Mouse (Mus musculus) hindbrain, embryonic 15.5 days (tissue): Measurements from ENCODE around the gene Tpk1. TPM values are rescaled to one million over a fixed set of nuclear protein-coding genes. Genes with fewer than 3 reads are reported as not detected.
A peak's percentile ranks its signal among the peaks of the same experiment; 100 is the strongest.

Experiments used
- ATAC-seq: fragments of 200-750 bp; cut with Nextera tagmentation; 2 replicates; pipeline ENCODE4 v1.8.0; 2017; ENCODE audit warnings: low read depth, moderate number of reproducible peaks, moderate TSS enrichment; ENCODE audit not compliant: low FRiP score
- H3K27ac ChIP-seq: fragments of 300-500 bp; sonication (generic); replicated peaks from 2 replicates; pipeline ENCODE4 v1.5.1; 2015; ENCODE audit warnings: mild to moderate bottlenecking, inconsistent platforms
- H3K27me3 ChIP-seq: fragments of 300-500 bp; sonication (generic); 2 replicates; pipeline ENCODE4 v1.6.1; 2015; ENCODE audit warnings: control low read depth, inconsistent platforms
- H3K36me3 ChIP-seq: fragments of 300-500 bp; sonication (generic); 2 replicates; pipeline ENCODE4 v1.6.1; 2015; ENCODE audit warnings: control low read depth, inconsistent platforms
- H3K4me1 ChIP-seq: fragments of 300-500 bp; sonication (generic); replicated peaks from 2 replicates; pipeline ENCODE4 v1.6.1; 2015; ENCODE audit warnings: control low read depth, inconsistent platforms
- H3K4me2 ChIP-seq: fragments of 300-500 bp; sonication (generic); 2 replicates; pipeline ENCODE4 v1.6.1; 2015; ENCODE audit warnings: moderate library complexity, mild to moderate bottlenecking, inconsistent platforms
- H3K4me3 ChIP-seq: fragments of 300-500 bp; sonication (generic); 2 replicates; pipeline ENCODE4 v1.5.1; 2015; ENCODE audit warnings: mild to moderate bottlenecking, inconsistent platforms
- H3K9ac ChIP-seq: fragments of 300-500 bp; sonication (generic); 2 replicates; pipeline ENCODE4 v1.6.1; 2015; ENCODE audit warnings: inconsistent platforms
- H3K9me3 ChIP-seq: fragments of 300-500 bp; sonication (generic); 2 replicates; pipeline ENCODE4 v1.6.1; 2016; ENCODE audit warnings: control low read depth, inconsistent platforms
- WGBS: fragments of 180-500 bp; shearing (Covaris S2); methylation state at CpG from one replicate; pipeline ENCODE4 v1.1.7; 2015; 5-methylcytosine and 5-hydroxymethylcytosine counted together
- polyA plus RNA-seq: library from polyadenylated mRNA; unstranded; fragments of >200 nt; fragmentation: Nextera tagmentation; extraction: Ambion mirVana; gene quantifications from 2 replicates; pipeline ENCODE4 v1.2.1, GENCODE M21; 2015

Tpk1 gene
- polyA plus RNA-seq, 1 experiment from 2014 or later: 4.9 TPM

- Histone ChIP-seq H3K4me1 (no peaks in the 10 kb centered on the region), H3K4me2 (no peak overlapping the region), H3K4me3 (no peak overlapping the region), H3K27ac (no peak overlapping the region), H3K36me3 (no peaks in the 10 kb centered on the region), H3K9ac (no peak overlapping the region), H3K27me3 (no peaks in the 10 kb centered on the region), H3K9me3 (no peaks in the 10 kb centered on the region)
- 0 out of 2 replicates have a peak, but pooled peaks have one; percentile 56 for ATAC-seq
- WGBS: 63% methylated on average over 2 of the region's 2 CpGs
Measured at GRCm38 (mm10) chr6:43462189-43462848, 203.8 kb downstream of the Tpk1 start.

DNA sequence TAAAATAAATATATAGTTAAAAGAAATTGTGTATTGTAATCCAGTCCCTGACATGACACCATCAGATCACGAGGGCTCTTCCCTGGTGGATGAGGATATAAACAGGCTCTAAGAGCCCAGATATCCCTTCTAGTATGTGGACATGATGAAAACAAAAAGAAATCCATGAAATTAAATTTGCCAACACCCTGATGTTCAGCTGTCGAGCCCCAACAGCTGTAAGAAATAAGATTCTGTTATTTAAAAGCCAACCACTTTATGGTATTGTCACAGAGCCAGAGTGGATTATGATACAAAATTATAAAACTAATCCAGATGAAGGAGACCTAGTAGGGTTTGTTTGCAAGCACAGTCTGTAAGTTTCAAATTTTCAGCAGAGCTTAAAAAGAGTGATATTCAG lies 207.0 kb downstream of the Tpk1 start:
- Histone ChIP-seq H3K27me3 (no peaks in the 10 kb centered on the region), H3K9ac (no peak overlapping the region), H3K4me3 (no peak overlapping the region), H3K4me1 (no peaks in the 10 kb centered on the region), H3K36me3 (no peaks in the 10 kb centered on the region), H3K9me3 (no peaks in the 10 kb centered on the region), H3K27ac (no peak overlapping the region), H3K4me2 (no peak overlapping the region)
- no peak for ATAC-seq
- 87% methylated on average over 2 of the region's 2 CpGs for WGBS

GRCm38 (mm10) chr6:43457989-43458388 lies 208.1 kb downstream of the Tpk1 start:
- Histone ChIP-seq H3K4me2 (no peak overlapping the region), H3K4me1 (no peaks in the 10 kb centered on the region), H3K4me3 (no peak overlapping the region), H3K27ac (no peak overlapping the region), H3K9me3 (no peaks in the 10 kb centered on the region), H3K36me3 (no peaks in the 10 kb centered on the region), H3K27me3 (no peaks in the 10 kb centered on the region), H3K9ac (no peak overlapping the region)
- 77% methylated on average over 2 of the region's 2 CpGs for WGBS
- ATAC-seq: no peak

GRCm38 (mm10) chr6:43449498-43449897 lies 216.6 kb downstream of the Tpk1 start:
- no peak overlapping the region for H3K4me3 ChIP-seq
- no peak for ATAC-seq
- H3K36me3 ChIP-seq: no peaks in the 10 kb centered on the region
- H3K4me2 ChIP-seq: no peak overlapping the region
- H3K27me3 ChIP-seq: no peaks in the 10 kb centered on the region
- H3K4me1 ChIP-seq: no peaks in the 10 kb centered on the region
- no peak overlapping the region for H3K9ac ChIP-seq
- H3K9me3 ChIP-seq: no peaks in the 10 kb centered on the region
- no peak overlapping the region for H3K27ac ChIP-seq
- WGBS: 58% methylated on average over 2 of the region's 2 CpGs

DNA sequence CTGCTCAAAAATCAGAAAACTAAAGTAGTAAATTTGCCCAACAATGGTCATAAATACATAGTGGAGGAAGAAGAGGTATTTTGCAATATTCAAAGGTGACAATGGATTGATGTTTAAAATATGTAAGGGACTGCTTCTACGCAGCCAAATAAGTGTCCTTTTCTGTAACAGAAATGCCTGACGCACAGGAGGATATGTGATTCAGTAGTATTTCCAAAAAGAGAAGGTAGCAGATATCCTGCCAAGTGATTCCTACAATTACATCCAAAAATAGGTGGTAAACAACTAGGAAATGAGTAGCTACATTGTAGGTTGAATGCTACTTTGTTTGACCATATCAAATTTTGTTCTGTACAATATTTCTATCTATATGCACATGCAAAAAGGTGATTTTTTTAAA lies 220.2 kb downstream of the Tpk1 start:
- ATAC-seq: no peak
- H3K27ac ChIP-seq: no peak overlapping the region
- H3K27me3 ChIP-seq: no peaks in the 10 kb centered on the region
- H3K4me1 ChIP-seq: no peaks in the 10 kb centered on the region
- no peaks in the 10 kb centered on the region for H3K36me3 ChIP-seq
- no peak overlapping the region for H3K9ac ChIP-seq
- no peak overlapping the region for H3K4me3 ChIP-seq
- no peaks in the 10 kb centered on the region for H3K9me3 ChIP-seq
- no peak overlapping the region for H3K4me2 ChIP-seq
- 94% methylated on average over 2 of the region's 2 CpGs for WGBS

DNA sequence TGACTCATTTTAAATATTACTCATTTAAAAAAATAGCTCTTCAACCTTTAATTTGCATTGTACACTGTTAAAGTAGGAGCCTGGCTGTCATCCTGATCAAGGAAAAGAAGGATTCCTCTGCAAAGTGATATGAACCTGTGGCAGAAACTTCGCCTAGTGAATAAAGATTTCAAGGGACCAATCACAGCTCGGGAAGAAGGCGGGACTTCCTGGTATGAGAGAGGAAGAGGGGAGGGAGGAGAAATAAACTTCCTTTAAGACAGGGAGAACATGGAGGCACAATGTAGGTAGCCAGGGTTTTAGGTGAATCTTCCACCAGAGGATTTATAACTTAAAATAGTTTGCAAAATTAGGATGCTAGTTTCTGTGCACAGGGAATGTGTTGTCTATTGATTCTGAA lies 223.9 kb downstream of the Tpk1 start:
- Histone ChIP-seq H3K9ac (no peak overlapping the region), H3K27ac (no peak overlapping the region), H3K4me2 (no peak overlapping the region), H3K4me1 (no peaks in the 10 kb centered on the region), H3K4me3 (no peak overlapping the region), H3K27me3 (no peaks in the 10 kb centered on the region), H3K36me3 (no peaks in the 10 kb centered on the region), H3K9me3 (no peaks in the 10 kb centered on the region)
- ATAC-seq: no peak
- 94% methylated on average over 3 of the region's 3 CpGs for WGBS

DNA sequence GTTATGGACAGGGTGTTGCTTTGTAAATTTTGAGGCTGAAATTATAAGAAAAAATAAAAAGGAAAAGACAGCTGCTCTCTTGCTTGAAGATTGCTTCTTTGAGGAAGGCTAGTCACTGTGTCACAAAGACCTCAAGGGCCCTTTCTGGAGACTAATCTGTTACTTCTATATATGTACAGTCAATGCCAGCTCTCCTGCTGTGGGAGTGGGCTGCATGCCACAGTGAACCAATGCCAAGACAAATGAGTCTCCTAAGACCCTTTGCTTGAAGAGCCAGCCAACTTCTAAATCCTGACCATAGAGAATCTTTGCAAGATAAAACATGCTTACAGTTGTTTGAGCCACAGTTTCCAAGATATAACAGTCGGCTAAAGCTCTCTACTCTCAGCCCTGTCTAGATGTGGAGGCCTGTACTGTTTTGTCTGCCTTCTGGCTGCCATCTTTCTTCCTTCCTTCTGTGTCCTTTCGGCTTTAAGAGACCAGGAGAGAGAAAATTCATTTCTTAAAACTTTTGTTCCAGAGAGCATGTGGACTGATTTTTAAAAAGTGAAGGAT lies 230.0 kb downstream of the Tpk1 start:
- ATAC-seq: peak; percentile 72; the same call in 1 of the 2 replicates
- no peak overlapping the region for H3K27ac ChIP-seq
- no peaks in the 10 kb centered on the region for H3K36me3 ChIP-seq
- no peak overlapping the region for H3K4me3 ChIP-seq
- no peaks in the 10 kb centered on the region for H3K27me3 ChIP-seq
- H3K9ac ChIP-seq: no peak overlapping the region
- WGBS: 63% methylated on average over 2 of the region's 2 CpGs
- no peaks in the 10 kb centered on the region for H3K9me3 ChIP-seq
- H3K4me2 ChIP-seq: no peak overlapping the region
- no peaks in the 10 kb centered on the region for H3K4me1 ChIP-seq

DNA sequence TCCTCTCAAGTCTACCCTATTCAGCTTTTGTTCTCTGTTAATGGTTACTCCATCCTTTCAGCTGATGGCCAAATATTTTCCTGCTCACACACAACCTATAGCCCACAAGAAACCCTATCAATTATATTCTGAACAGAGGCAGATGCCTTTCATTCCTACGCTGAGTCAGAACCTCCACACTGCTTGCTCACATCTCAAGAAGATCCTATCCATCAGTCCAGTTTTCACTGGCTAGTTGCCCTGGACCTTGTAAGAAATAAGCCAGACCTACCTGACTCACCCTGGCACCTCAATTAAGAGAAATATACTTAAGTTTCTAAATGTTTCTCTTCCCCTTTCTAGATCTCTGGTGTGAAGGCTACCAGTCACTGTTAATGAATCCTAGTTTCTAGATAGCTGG lies 231.7 kb downstream of the Tpk1 start:
- ATAC-seq: no peak
- WGBS: 98% methylated on average over 1 of the region's 1 CpGs
- H3K4me3 ChIP-seq: no peak overlapping the region

GRCm38 (mm10) chr6:43424978-43425377 lies 241.1 kb downstream of the Tpk1 start:
- Histone ChIP-seq H3K27me3 (no peaks in the 10 kb centered on the region), H3K9me3 (no peaks in the 10 kb centered on the region), H3K4me1 (no peaks in the 10 kb centered on the region), H3K9ac (no peak overlapping the region), H3K36me3 (no peaks in the 10 kb centered on the region), H3K4me2 (no peak overlapping the region), H3K27ac (no peak overlapping the region), H3K4me3 (no peak overlapping the region)
- 52% methylated on average over 4 of the region's 4 CpGs for WGBS
- ATAC-seq: no peak

More for the DNA sequence above, 231.7 kb downstream of the Tpk1 start:
- Histone ChIP-seq H3K36me3 (no peaks in the 10 kb centered on the region), H3K27ac (no peak overlapping the region), H3K9ac (no peak overlapping the region), H3K4me1 (no peaks in the 10 kb centered on the region), H3K4me2 (no peak overlapping the region), H3K27me3 (no peaks in the 10 kb centered on the region), H3K9me3 (no peaks in the 10 kb centered on the region)

GRCm38 (mm10) chr6:43420358-43420979 lies 245.6 kb downstream of the Tpk1 start:
- ATAC-seq: no peak
- no peak overlapping the region for H3K9ac ChIP-seq
- WGBS: 72% methylated on average over 7 of the region's 7 CpGs

GRCm38 (mm10) chr6:43408949-43409348 lies 257.1 kb downstream of the Tpk1 start:
- H3K27me3 ChIP-seq: no peaks in the 10 kb centered on the region
- no peaks in the 10 kb centered on the region for H3K9me3 ChIP-seq
- WGBS: 87% methylated on average over 1 of the region's 1 CpGs
- no peak overlapping the region for H3K9ac ChIP-seq
- no peak overlapping the region for H3K4me2 ChIP-seq
- no peaks in the 10 kb centered on the region for H3K4me1 ChIP-seq
- H3K27ac ChIP-seq: no peak overlapping the region
- H3K4me3 ChIP-seq: no peak overlapping the region
- H3K36me3 ChIP-seq: no peaks in the 10 kb centered on the region
- no peak for ATAC-seq

More at GRCm38 (mm10) chr6:43420358-43420979, 245.6 kb downstream of the Tpk1 start:
- H3K9me3 ChIP-seq: no peaks in the 10 kb centered on the region
- H3K36me3 ChIP-seq: no peaks in the 10 kb centered on the region
- no peak overlapping the region for H3K4me3 ChIP-seq
- H3K4me1 ChIP-seq: no peaks in the 10 kb centered on the region
- no peaks in the 10 kb centered on the region for H3K27me3 ChIP-seq
- no peak overlapping the region for H3K27ac ChIP-seq
- H3K4me2 ChIP-seq: no peak overlapping the region

- H3K9me3 ChIP-seq: no peaks in the 10 kb centered on the region
- ATAC-seq: no peak
- no peaks in the 10 kb centered on the region for H3K4me1 ChIP-seq
- no peak overlapping the region for H3K4me2 ChIP-seq
- H3K4me3 ChIP-seq: no peak overlapping the region
- no peak overlapping the region for H3K9ac ChIP-seq
- no peak overlapping the region for H3K27ac ChIP-seq
- H3K36me3 ChIP-seq: no peaks in the 10 kb centered on the region
- H3K27me3 ChIP-seq: no peaks in the 10 kb centered on the region
- 85% methylated on average over 3 of the region's 3 CpGs for WGBS
Measured at GRCm38 (mm10) chr6:43403076-43403475, 263.0 kb downstream of the Tpk1 start.
